Mouse (Mus musculus) cortical plate, adult 2 months (tissue): ENCODE measurements around the gene Ttyh3.

Source experiments
- CTCF ChIP-seq: fragments of 200-500 bp; IDR thresholded peaks from 2 replicates; pipeline ENCODE4 v1.5.1; 2011; ENCODE audit warnings: mild to moderate bottlenecking, control low read depth, low read length; ENCODE audit not compliant: insufficient read depth; ENCODE audit errors: extremely low read depth
- POLR2A ChIP-seq: fragments of 200-500 bp; IDR thresholded peaks from 2 replicates; pipeline ENCODE4 v1.6.1; 2011; ENCODE audit warnings: mild to moderate bottlenecking, low read length, control low read depth; ENCODE audit not compliant: insufficient read depth; ENCODE audit errors: extremely low read depth

DNA sequence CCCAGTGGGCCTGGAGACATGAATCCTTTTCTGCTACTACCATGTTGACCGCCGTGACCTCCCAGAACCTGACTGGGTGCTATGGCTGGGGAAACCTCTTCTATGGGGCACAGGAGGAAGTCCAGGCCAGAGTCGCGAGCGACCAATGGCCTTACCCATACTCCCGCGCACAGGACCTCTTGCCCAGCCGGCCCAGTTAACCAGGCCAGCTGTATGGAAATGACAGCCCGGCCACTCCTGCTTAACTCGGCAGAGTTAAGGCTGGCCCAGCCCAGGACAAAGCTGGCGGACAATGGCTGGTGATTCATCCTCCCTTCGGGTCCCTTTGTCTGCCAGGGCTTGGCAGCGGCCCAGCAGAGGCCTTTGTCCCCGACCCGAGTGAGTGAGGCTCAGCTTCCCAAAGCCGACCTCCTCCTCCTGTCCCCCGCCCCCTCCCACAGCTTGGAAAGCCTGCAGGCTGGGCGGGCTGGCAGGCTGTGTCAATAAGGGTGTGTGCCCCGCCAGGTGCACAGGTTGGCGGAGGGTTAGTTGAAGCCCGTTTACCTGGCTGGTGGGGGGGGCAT is 37.7 kb downstream of the Ttyh3 start:
- no peak for TF ChIP-seq CTCF
- no peak for TF ChIP-seq POLR2A
